Comparison of ENCODE assay signal across 10 mouse cellular contexts in the genomic region with DNA sequence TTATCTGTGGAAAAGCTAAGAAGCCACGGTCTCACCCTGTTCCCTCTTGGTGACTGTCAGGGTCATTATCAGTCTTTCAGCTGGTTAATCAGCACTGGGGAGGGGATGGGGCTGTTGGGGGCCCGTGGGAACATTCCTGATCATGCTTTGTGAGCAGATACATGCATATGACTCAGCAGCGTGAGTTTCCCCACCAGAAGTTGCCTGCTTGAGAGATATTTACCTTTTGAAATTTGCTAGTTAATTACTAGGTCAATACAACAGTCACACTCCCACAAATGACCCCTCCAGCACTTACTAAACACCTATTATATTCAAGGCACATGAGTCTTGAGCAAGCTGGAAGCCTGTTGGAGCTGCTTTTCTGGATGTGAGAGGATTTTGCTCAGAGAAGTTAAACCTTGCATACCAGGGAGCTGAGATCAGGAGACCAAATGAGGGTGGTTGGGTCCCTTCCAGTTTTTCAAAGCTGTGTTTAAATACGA. TPM values are rescaled to one million over a fixed set of nuclear protein-coding genes. Genes with fewer than 3 reads are reported as not detected.
DNase-seq lines count a peak whose midpoint lies in the region; ATAC-seq and TF ChIP-seq lines count a peak whose summit lies in the region.
"Had no signal": no experiment of that assay in that cellular context is flagged by ENCODE, and none has a peak within 500 bp of the region (broad histone marks: within the 10 kb centered on the region; RNA-seq: fewer than 3 reads in every experiment).

No protein-coding gene starts in this region.

- no peak for DNase-seq in lung, adult 2 months
- DNase-seq in brain, embryonic 14.5 days (ENCODE audit: low read depth): peak; percentile 21
- no peak for DNase-seq in frontal cortex, postnatal 25 days (ENCODE audit: low spot score in 2 of 2)
- no peak for DNase-seq in cerebellum, adult 2 months
- no peak for DNase-seq in frontal cortex, postnatal 36 days (ENCODE audit: low spot score in 2 of 2)
- DNase-seq: thymus, adult 2 months had no signal

- H3K36me3 ChIP-seq in lung, embryonic 15.5 days: no peaks in the 10 kb centered on the region
- no peaks in the 10 kb centered on the region for H3K36me3 ChIP-seq in kidney, embryonic 15.5 days

- WGBS in lung, embryonic 15.5 days: 19% methylated on average over 4 of the region's 4 CpGs
- 21% methylated on average over 4 of the region's 4 CpGs for WGBS in lung, adult 2 months
- 37% methylated on average over 4 of the region's 4 CpGs for WGBS in kidney, embryonic 15.5 days
- 58% methylated on average over 4 of the region's 4 CpGs for WGBS in cerebellum, adult 2 months

- no peak for TF ChIP-seq CTCF in lung, adult 2 months (IDR thresholded peaks at IDR 0.05; ENCODE audit: insufficient read depth, low read length)
- TF ChIP-seq CTCF in brain, embryonic 14.5 days (IDR thresholded peaks at IDR 0.05; ENCODE audit: borderline replicate concordance, extremely low read depth, insufficient read depth, insufficient read length): no peak
- TF ChIP-seq CTCF in cerebellum, adult 2 months (IDR thresholded peaks at IDR 0.05; ENCODE audit: borderline replicate concordance, insufficient read depth, low read depth, low read length): no peak

- ATAC-seq in lung, embryonic 15.5 days (ENCODE audit: borderline replicate concordance, extremely low read depth, low FRiP score, low TSS enrichment): peak; percentile 24; the same call in 1 of the 2 replicates
- 0 out of 2 replicates have a peak, but pooled peaks have one; percentile 42 for ATAC-seq in kidney, embryonic 15.5 days (replicated peaks; ENCODE audit: low FRiP score)
- ATAC-seq in megakaryocyte progenitor cell, adult 5-6 weeks (replicated peaks; ENCODE audit: poor library complexity): peak; percentile 15
- ATAC-seq: forebrain, embryonic 13.5 days had no signal

- no peaks in the 10 kb centered on the region for H3K9me3 ChIP-seq in lung, embryonic 15.5 days
- no peaks in the 10 kb centered on the region for H3K9me3 ChIP-seq in kidney, embryonic 15.5 days (replicated peaks)
- H3K9me3 ChIP-seq: forebrain, embryonic 13.5 days had no signal

- no peak for TF ChIP-seq POLR2A in lung, adult 2 months (IDR thresholded peaks at IDR 0.05; ENCODE audit: borderline replicate concordance, extremely low read depth, low read depth, low read length)
- no peak for TF ChIP-seq POLR2A in brain, embryonic 14.5 days (IDR thresholded peaks at IDR 0.05; ENCODE audit: borderline replicate concordance, extremely low read depth, insufficient read depth, insufficient read length, poor library complexity, severe bottlenecking)
- no peak for TF ChIP-seq POLR2A in cerebellum, adult 2 months (IDR thresholded peaks at IDR 0.05; ENCODE audit: borderline replicate concordance, insufficient read depth, low read length)

- H3K4me2 ChIP-seq in lung, embryonic 15.5 days: no peak overlapping the region
- H3K4me2 ChIP-seq in kidney, embryonic 15.5 days: no peak overlapping the region
- H3K4me2 ChIP-seq: forebrain, embryonic 13.5 days had no signal

- H3K9ac ChIP-seq in lung, embryonic 15.5 days: no peak overlapping the region
- no peak overlapping the region for H3K9ac ChIP-seq in kidney, embryonic 15.5 days
- H3K9ac ChIP-seq: forebrain, embryonic 13.5 days had no signal

- H3K27me3 ChIP-seq in lung, embryonic 15.5 days: no peaks in the 10 kb centered on the region
- H3K27me3 ChIP-seq in kidney, embryonic 15.5 days: no peaks in the 10 kb centered on the region
- H3K27me3 ChIP-seq in cerebellum, adult 2 months (ENCODE audit: control insufficient read depth, insufficient read depth, low read length): no peaks in the 10 kb centered on the region
- H3K27me3 ChIP-seq: forebrain, embryonic 13.5 days had no signal

- peaks cover 23% of the 10 kb centered on the region for H3K4me1 ChIP-seq in lung, embryonic 15.5 days
- peaks cover 5% of the 10 kb centered on the region; the same call in 1 of the 2 replicates for H3K4me1 ChIP-seq in lung, adult 2 months (ENCODE audit: control insufficient read depth, insufficient read depth, low read length)
- H3K4me1 ChIP-seq in kidney, embryonic 15.5 days: peaks cover 23% of the 10 kb centered on the region
- peaks cover 24% of the 10 kb centered on the region for H3K4me1 ChIP-seq in cerebellum, adult 2 months (ENCODE audit: control insufficient read depth, insufficient read depth, low read length)

- H3K4me3 ChIP-seq in lung, embryonic 15.5 days: no peak overlapping the region
- H3K4me3 ChIP-seq in lung, adult 2 months (replicated peaks; ENCODE audit: extremely low read depth, low read depth, low read length): no peak overlapping the region
- H3K4me3 ChIP-seq in kidney, embryonic 15.5 days (replicated peaks): no peak overlapping the region
- no peak overlapping the region for H3K4me3 ChIP-seq in cerebellum, adult 2 months (replicated peaks; ENCODE audit: insufficient read depth, low read depth, low read length)
- H3K4me3 ChIP-seq: forebrain, embryonic 13.5 days had no signal

- peak overlapping the region; percentile 71 for H3K27ac ChIP-seq in lung, embryonic 15.5 days
- H3K27ac ChIP-seq in kidney, embryonic 15.5 days: peak overlapping the region; percentile 80
- no peak overlapping the region for H3K27ac ChIP-seq in cerebellum, adult 2 months (ENCODE audit: insufficient read depth, low read length)
- H3K27ac ChIP-seq: forebrain, embryonic 13.5 days had no signal

RNA-seq across cellular contexts. Expression of a gene that starts 11.5 kb away (rescaled TPM):
- polyA plus RNA-seq in lung, embryonic 15.5 days (2015; fragmentation: Nextera tagmentation; extraction: Ambion mirVana): 10.7 and 11.4 TPM in 2 replicates
- polyA plus RNA-seq in lung, adult 2 months (2012; rRNA removed): 28.7 and 32.8 TPM in 2 replicates
- 12.3 and 12.4 TPM in 2 replicates for polyA plus RNA-seq in brain, embryonic 14.5 days (2012; rRNA removed)
- polyA plus RNA-seq in kidney, embryonic 15.5 days (2015; fragmentation: Nextera tagmentation; extraction: Ambion mirVana): 13.3 and 13.5 TPM in 2 replicates
- 25.9 and 30.6 TPM in 2 replicates for total RNA-seq in megakaryocyte progenitor cell, adult 5-6 weeks (2015)
- total RNA-seq in megakaryocyte progenitor cell, adult 5-6 weeks (2017): 28.8 and 35.6 TPM in 2 replicates
- polyA plus RNA-seq in cerebellum, adult 2 months (2012; rRNA removed): 16.3 and 17.1 TPM in 2 replicates

RNA-seq across cellular contexts. Expression of a gene that starts 55.7 kb away (rescaled TPM):
- polyA plus RNA-seq in lung, embryonic 15.5 days (2015; fragmentation: Nextera tagmentation; extraction: Ambion mirVana): 154 and 164 TPM in 2 replicates
- 21.0 and 33.3 TPM in 2 replicates for polyA plus RNA-seq in lung, adult 2 months (2012; rRNA removed)
- polyA plus RNA-seq in brain, embryonic 14.5 days (2012; rRNA removed): 83.0 and 95.1 TPM in 2 replicates
- polyA plus RNA-seq in kidney, embryonic 15.5 days (2015; fragmentation: Nextera tagmentation; extraction: Ambion mirVana): 141 and 148 TPM in 2 replicates
- total RNA-seq in megakaryocyte progenitor cell, adult 5-6 weeks (2015): 65.4 and 85.3 TPM in 2 replicates
- 33.9 and 35.0 TPM in 2 replicates for total RNA-seq in megakaryocyte progenitor cell, adult 5-6 weeks (2017)
- polyA plus RNA-seq in cerebellum, adult 2 months (2012; rRNA removed): 66.7 and 69.5 TPM in 2 replicates
